Mouse (Mus musculus) limb, embryonic 14.5 days (tissue): ENCODE measurements around the gene Slc25a22. TPM values are rescaled to one million over a fixed set of nuclear protein-coding genes. Genes with fewer than 3 reads are reported as not detected.

ENCODE experiments used
- ATAC-seq: fragments of 200-750 bp; cut with Nextera tagmentation; 2 replicates; pipeline ENCODE4 v1.8.0; 2017; ENCODE audit warnings: low read depth, moderate number of reproducible peaks, moderate TSS enrichment; ENCODE audit not compliant: low FRiP score
- DNase-seq: peaks from one replicate; pipeline ENCODE4 v3.0.0-alpha.2; 2015; ENCODE audit warnings: low spot score
- H3K27ac ChIP-seq: fragments of 300-500 bp; sonication (generic); replicated peaks from 2 replicates; pipeline ENCODE4 v1.5.1; 2014; ENCODE audit warnings: low read depth, mild to moderate bottlenecking, low read length, moderate library complexity, mixed read lengths
- H3K27me3 ChIP-seq: fragments of 300-500 bp; sonication (generic); 2 replicates; pipeline ENCODE4 v1.6.1; 2014; ENCODE audit warnings: low read length, mixed read lengths; ENCODE audit not compliant: control insufficient read depth, insufficient read depth
- H3K36me3 ChIP-seq: fragments of 300-500 bp; sonication (generic); 2 replicates; pipeline ENCODE4 v1.6.1; 2014; ENCODE audit warnings: mild to moderate bottlenecking, low read length, moderate library complexity, mixed read lengths; ENCODE audit not compliant: control insufficient read depth, insufficient read depth
- H3K4me1 ChIP-seq: fragments of 300-500 bp; sonication (generic); 2 replicates; pipeline ENCODE4 v1.6.1; 2014; ENCODE audit warnings: antibody characterized with exemption, low read length, mixed read lengths; ENCODE audit not compliant: control insufficient read depth, insufficient read depth
- H3K4me2 ChIP-seq: fragments of 300-500 bp; sonication (generic); replicated peaks from 2 replicates; pipeline ENCODE4 v1.6.1; 2014; ENCODE audit warnings: low read depth, mild to moderate bottlenecking, low read length, moderate library complexity; ENCODE audit not compliant: severe bottlenecking
- H3K4me3 ChIP-seq: fragments of 300-500 bp; sonication (generic); replicated peaks from 2 replicates; pipeline ENCODE4 v1.5.1; 2014; ENCODE audit warnings: low read length
- H3K9ac ChIP-seq: fragments of 300-500 bp; sonication (generic); 2 replicates; pipeline ENCODE4 v1.6.1; 2014; ENCODE audit warnings: mild to moderate bottlenecking, low read depth, low read length, moderate library complexity; ENCODE audit not compliant: severe bottlenecking
- H3K9me3 ChIP-seq: fragments of 300-500 bp; sonication (generic); 2 replicates; pipeline ENCODE4 v1.6.1; 2016; ENCODE audit warnings: low read length; ENCODE audit not compliant: control insufficient read depth
- POLR2A ChIP-seq: fragments of 200-500 bp; IDR thresholded peaks from 2 replicates; pipeline ENCODE4 v1.8.0; 2012; ENCODE audit warnings: inconsistent platforms, mild to moderate bottlenecking, moderate library complexity, borderline replicate concordance; ENCODE audit not compliant: insufficient read depth, insufficient read length; ENCODE audit errors: extremely low read depth
- WGBS: fragments of 180-500 bp; shearing (Covaris S2); extraction: QIAGEN DNeasy Blood & Tissue Kit; methylation state at CpG from one replicate; pipeline ENCODE4 v1.1.7; 2014; 5-methylcytosine and 5-hydroxymethylcytosine counted together
- polyA plus RNA-seq, 2 experiments: library from polyadenylated mRNA; depleted of rRNA in 1 of 2; stranded (reverse) in 1 of 2; unstranded in 1 of 2; fragments of >200 nt; fragmentation: Nextera tagmentation in 1 of 2; extraction: Ambion mirVana in 1 of 2; gene quantifications; 2 replicates each; pipeline versions ENCODE4 v1.2.1 to v1.2.3; 2012 to 2014

The Slc25a22 gene
- polyA plus RNA-seq, 2 experiments = 22.8 to 75.1 TPM

GRCm38 (mm10) chr7:141484186-141485120 lies 46.8 kb upstream of the Slc25a22 start:
- peaks cover 7% of the 10 kb centered on the region; the same call in 1 of the 2 replicates for H3K27me3 ChIP-seq
- no peaks in the 10 kb centered on the region for H3K9me3 ChIP-seq
- no peaks in the 10 kb centered on the region for H3K36me3 ChIP-seq
- H3K4me2 ChIP-seq = no peak overlapping the region
- no peak for TF ChIP-seq POLR2A
- H3K27ac ChIP-seq = no peak overlapping the region
- no peak for ATAC-seq
- no peak overlapping the region for H3K4me3 ChIP-seq
- 58% methylated on average over 4 of the region's 5 CpGs for WGBS
- peaks cover 20% of the 10 kb centered on the region for H3K4me1 ChIP-seq
- DNase-seq = no peak
- no peak overlapping the region for H3K9ac ChIP-seq

GRCm38 (mm10) chr7:141483114-141483653 lies 45.5 kb upstream of the Slc25a22 start:
- H3K27me3 ChIP-seq = peaks cover 7% of the 10 kb centered on the region; the same call in 1 of the 2 replicates
- H3K4me1 ChIP-seq = peaks cover 20% of the 10 kb centered on the region
- ATAC-seq = no peak
- H3K4me3 ChIP-seq = no peak overlapping the region
- H3K9ac ChIP-seq = no peak overlapping the region
- WGBS = 81% methylated on average over 5 of the region's 6 CpGs
- no peak for TF ChIP-seq POLR2A
- no peak overlapping the region for H3K4me2 ChIP-seq
- H3K36me3 ChIP-seq = no peaks in the 10 kb centered on the region
- no peak for DNase-seq
- H3K27ac ChIP-seq = no peak overlapping the region
- no peaks in the 10 kb centered on the region for H3K9me3 ChIP-seq

GRCm38 (mm10) chr7:141482531-141483024 lies 44.9 kb upstream of the Slc25a22 start:
- no peak for TF ChIP-seq POLR2A
- Histone ChIP-seq H3K9me3 (no peaks in the 10 kb centered on the region), H3K4me1 (peaks cover 25% of the 10 kb centered on the region), H3K27me3 (peaks cover 7% of the 10 kb centered on the region; the same call in 1 of the 2 replicates), H3K36me3 (no peaks in the 10 kb centered on the region), H3K4me2 (peak overlapping the region; percentile 96), H3K9ac (peak overlapping the region; percentile 50; the same call in 1 of the 2 replicates), H3K27ac (no peak overlapping the region), H3K4me3 (peak overlapping the region; percentile 56)
- 10% methylated on average over 11 of the region's 11 CpGs for WGBS
- ATAC-seq (no peak), DNase-seq (no peak)

GRCm38 (mm10) chr7:141481498-141482401 lies 44.1 kb upstream of the Slc25a22 start:
- H3K9ac ChIP-seq = peak overlapping the region; percentile 50
- peak; percentile 29; the same call in 1 of the 2 replicates for ATAC-seq
- H3K4me1 ChIP-seq = peaks cover 33% of the 10 kb centered on the region
- H3K9me3 ChIP-seq = no peaks in the 10 kb centered on the region
- peak; percentile 57 for DNase-seq
- H3K27ac ChIP-seq = no peak overlapping the region
- H3K4me2 ChIP-seq = peak overlapping the region; percentile 96
- no peaks in the 10 kb centered on the region for H3K36me3 ChIP-seq
- WGBS = 1% methylated on average over 47 of the region's 81 CpGs
- H3K4me3 ChIP-seq = peak overlapping the region; percentile 56
- H3K27me3 ChIP-seq = peaks cover 7% of the 10 kb centered on the region; the same call in 1 of the 2 replicates
- TF ChIP-seq POLR2A = no peak
